In the genomic region with DNA sequence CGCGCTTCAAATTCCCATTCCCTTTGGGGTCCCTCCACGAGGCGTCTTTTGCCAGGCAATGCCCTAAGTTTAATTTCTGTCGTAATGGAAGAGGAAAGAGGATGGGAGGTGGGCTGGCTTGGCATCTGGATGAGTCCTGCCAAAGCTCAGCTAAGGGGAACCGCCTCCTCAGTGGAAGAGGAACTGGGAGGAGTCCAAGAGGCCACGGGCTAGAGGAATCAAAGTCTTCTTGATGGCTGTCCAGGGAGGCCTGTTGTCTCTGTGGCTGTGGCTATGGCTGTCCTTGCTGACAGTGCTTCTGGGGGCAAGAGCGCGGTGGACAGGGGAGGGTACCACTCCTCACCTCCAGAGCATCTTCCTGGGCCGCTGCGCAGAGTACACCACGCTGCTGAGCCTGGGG, we compare ENCODE assay signal across 10 mouse cellular contexts. TPM values are rescaled to one million over a fixed set of nuclear protein-coding genes. Genes with fewer than 3 reads are reported as not detected.
DNase-seq lines count a peak whose midpoint lies in the region; ATAC-seq and TF ChIP-seq lines count a peak whose summit lies in the region.
"Had no signal": no experiment of that assay in that cellular context is flagged by ENCODE, and none has a peak within 500 bp of the region (broad histone marks: within the 10 kb centered on the region; RNA-seq: fewer than 3 reads in every experiment).

A gene (plus strand): TSS at position 191 of the 400 bp plus-strand sequence.

- H3K27me3 ChIP-seq in heart, embryonic 10.5 days (ENCODE audit: insufficient read depth, poor library complexity, severe bottlenecking): no peaks in the 10 kb centered on the region
- no peaks in the 10 kb centered on the region for H3K27me3 ChIP-seq in heart, embryonic 12.5 days (replicated peaks)
- H3K27me3 ChIP-seq in CH12.LX (replicated peaks): no peaks in the 10 kb centered on the region
- no peaks in the 10 kb centered on the region for H3K27me3 ChIP-seq in intestine, postnatal 0 days (replicated peaks; ENCODE audit: control insufficient read depth, insufficient read depth, low read length)
- H3K27me3 ChIP-seq: stomach, embryonic 15.5 days had no signal

- TF ChIP-seq EP300 in CH12.LX (IDR thresholded peaks at IDR 0.05; ENCODE audit: low read length): no peak

- dilution Hi-C loops in CH12.LX (cut with MboI; ENCODE audit: extremely low pct_ligation_motif_present, extremely low pct_unique_long_range_greater_than_20kb, low sequenced_read_pairs): no loop called here

- no peak for DNase-seq in heart, embryonic 10.5 days (ENCODE audit: low spot score)
- no peak for DNase-seq in CH12.LX (ENCODE audit: extremely low read depth)
- DNase-seq in lung, postnatal 14 days: peak; percentile 35
- no peak for DNase-seq in frontal cortex, postnatal 25 days (ENCODE audit: low spot score in 2 of 2)
- no peak for DNase-seq in right cerebral cortex, adult 18-20 months
- DNase-seq in right cerebral cortex, postnatal 36 days (ENCODE audit: low spot score in 2 of 2): no peak

- no peaks in the 10 kb centered on the region for H3K79me2 ChIP-seq in CH12.LX (replicated peaks; ENCODE audit: control insufficient read depth, extremely low read depth, insufficient read depth, poor library complexity, severe bottlenecking)

- in situ Hi-C loops in CH12.LX (cut with MboI; ENCODE audit: low pct_ligation_motif_present, low pct_unique_long_range_greater_than_20kb, low sequenced_read_pairs): no loop called here

- no peak for TF ChIP-seq POLR2A in CH12.LX (IDR thresholded peaks at IDR 0.05; ENCODE audit: low read depth, low read length)

- 0 out of 2 replicates have a peak within 1 kb of the TSS, but pooled peaks have one; percentile 36 for H3K27ac ChIP-seq in heart, embryonic 10.5 days
- H3K27ac ChIP-seq in heart, embryonic 12.5 days (ENCODE audit: poor library complexity, severe bottlenecking): no peak within 1 kb of the TSS
- H3K27ac ChIP-seq in CH12.LX (ENCODE audit: insufficient read depth, low read depth): no peak within 1 kb of the TSS
- H3K27ac ChIP-seq in intestine, postnatal 0 days (ENCODE audit: low read depth, low read length): peak within 1 kb of the TSS; percentile 47; the same call in 1 of the 2 replicates
- H3K27ac ChIP-seq: hindbrain, postnatal 0 days; stomach, embryonic 15.5 days had no signal

- no peak within 1 kb of the TSS for H3K9ac ChIP-seq in heart, embryonic 12.5 days
- no peak within 1 kb of the TSS for H3K9ac ChIP-seq in CH12.LX (ENCODE audit: insufficient read depth, low read depth)
- H3K9ac ChIP-seq in intestine, postnatal 0 days (ENCODE audit: low read depth, low read length): peak within 1 kb of the TSS; percentile 27; the same call in 1 of the 2 replicates
- H3K9ac ChIP-seq: stomach, embryonic 15.5 days had no signal

- no peak within 1 kb of the TSS for H3K4me2 ChIP-seq in heart, embryonic 12.5 days
- H3K4me2 ChIP-seq in CH12.LX (ENCODE audit: insufficient read depth, low read depth, poor library complexity, severe bottlenecking): no peak within 1 kb of the TSS; the same call in 1 of the 2 replicates
- H3K4me2 ChIP-seq in intestine, postnatal 0 days (replicated peaks; ENCODE audit: low read depth): peak within 1 kb of the TSS; percentile 52
- H3K4me2 ChIP-seq: stomach, embryonic 15.5 days had no signal

- peaks cover 8% of the 10 kb centered on the region; the same call in 1 of the 2 replicates for H3K4me1 ChIP-seq in heart, embryonic 10.5 days
- peaks cover 7% of the 10 kb centered on the region; the same call in 1 of the 2 replicates for H3K4me1 ChIP-seq in heart, embryonic 12.5 days (replicated peaks)
- H3K4me1 ChIP-seq in CH12.LX (ENCODE audit: control insufficient read depth in 1 of 2, insufficient read depth in 2 of 2): peaks cover 5 to 35% of the 10 kb centered on the region in 2 experiments
- H3K4me1 ChIP-seq in intestine, postnatal 0 days (replicated peaks; ENCODE audit: control insufficient read depth, insufficient read depth, low read length): no peaks in the 10 kb centered on the region

- no peaks in the 10 kb centered on the region for H3K9me3 ChIP-seq in heart, embryonic 10.5 days
- H3K9me3 ChIP-seq in heart, embryonic 12.5 days (replicated peaks): no peaks in the 10 kb centered on the region
- H3K9me3 ChIP-seq in CH12.LX (replicated peaks; ENCODE audit: low read length): no peaks in the 10 kb centered on the region
- no peaks in the 10 kb centered on the region for H3K9me3 ChIP-seq in intestine, postnatal 0 days (ENCODE audit: control insufficient read depth)
- H3K9me3 ChIP-seq: stomach, embryonic 15.5 days had no signal

- no peak within 1 kb of the TSS for H3K4me3 ChIP-seq in heart, embryonic 10.5 days
- H3K4me3 ChIP-seq in heart, embryonic 12.5 days: no peak within 1 kb of the TSS
- H3K4me3 ChIP-seq in CH12.LX (replicated peaks in 1 of 3; ENCODE audit: low read depth in 2 of 3, low read length in 2 of 3, poor library complexity in 1 of 3): peak within 1 kb of the TSS; percentile 21 to 43 (median 39)
- H3K4me3 ChIP-seq in intestine, postnatal 0 days (ENCODE audit: low read depth, low read length): peak within 1 kb of the TSS; percentile 21; the same call in 1 of the 2 replicates
- H3K4me3 ChIP-seq: stomach, embryonic 15.5 days had no signal

- no peak for TF ChIP-seq CTCF in CH12.LX (conservative IDR thresholded peaks at IDR 0.05 in 1 of 2, IDR thresholded peaks at IDR 0.05 in 1 of 2; ENCODE audit: low read depth in 2 of 2, low read length in 2 of 2)
- TF ChIP-seq CTCF in intestine, postnatal 0 days (IDR thresholded peaks at IDR 0.05; ENCODE audit: low read depth): no peak

- ATAC-seq in heart, embryonic 12.5 days (ENCODE audit: insufficient number of reproducible peaks, low FRiP score): no peak
- ATAC-seq in intestine, postnatal 0 days: no peak
- ATAC-seq: hindbrain, postnatal 0 days had no signal

- H3K36me3 ChIP-seq in heart, embryonic 10.5 days: no peaks in the 10 kb centered on the region
- no peaks in the 10 kb centered on the region for H3K36me3 ChIP-seq in heart, embryonic 12.5 days
- peaks cover 0 to 18% of the 10 kb centered on the region in 2 experiments for H3K36me3 ChIP-seq in CH12.LX (replicated peaks in 1 of 2; ENCODE audit: control insufficient read depth in 1 of 2, insufficient read depth in 1 of 2, low read length in 1 of 2)
- H3K36me3 ChIP-seq in intestine, postnatal 0 days (ENCODE audit: control insufficient read depth, insufficient read depth): no peaks in the 10 kb centered on the region
- H3K36me3 ChIP-seq: stomach, embryonic 15.5 days had no signal

- TF ChIP-seq RAD21 in CH12.LX (IDR thresholded peaks at IDR 0.05; ENCODE audit: low read depth, low read length): no peak

- 47% methylated on average over 12 of the region's 12 CpGs for WGBS in heart, embryonic 10.5 days
- 52% methylated on average over 12 of the region's 12 CpGs for WGBS in heart, embryonic 12.5 days
- 54% methylated on average over 12 of the region's 12 CpGs for WGBS in intestine, postnatal 0 days

TF ChIP-seq in CH12.LX, 34 proteins besides CTCF, POLR2A, EP300 and RAD21:
- TF ChIP-seq HCFC1 (IDR thresholded peaks at IDR 0.05; ENCODE audit: low read depth, low read length) (no peak), IRF4 (IDR thresholded peaks at IDR 0.05; ENCODE audit: low read depth, low read length) (peak; percentile 61; the same call in 1 of the 2 replicates), NELFE (IDR thresholded peaks at IDR 0.05; ENCODE audit: low read depth, low read length) (no peak), MAFK (IDR thresholded peaks at IDR 0.05; ENCODE audit: insufficient replicate concordance, low read length) (no peak), GABPA (IDR thresholded peaks at IDR 0.05; ENCODE audit: insufficient replicate concordance, low read depth, low read length) (no peak), ELF1 (IDR thresholded peaks at IDR 0.05; ENCODE audit: low read depth, low read length) (no peak), ZMIZ1 (IDR thresholded peaks at IDR 0.05; ENCODE audit: low read depth, low read length) (no peak), ZNF384 (IDR thresholded peaks at IDR 0.05; ENCODE audit: low read depth, low read length) (no peak), SMC3 (IDR thresholded peaks at IDR 0.05; ENCODE audit: low read depth, low read length) (no peak)

RNA-seq across cellular contexts. Expression of the gene that starts here (rescaled TPM):
- 0.36 TPM in 1 of 2 replicates, not detected in the other for polyA plus RNA-seq in heart, embryonic 10.5 days (2016; fragmentation: Nextera tagmentation; extraction: Ambion mirVana)
- 0.06 and 0.09 TPM in 2 replicates for polyA plus RNA-seq in heart, embryonic 12.5 days (2016; fragmentation: Nextera tagmentation; extraction: Ambion mirVana)
- total RNA-seq in CH12.LX (2012; rRNA removed) (1.9 and 3.3 TPM in 2 replicates), CH12.LX (2014; rRNA removed) (4.7 and 4.8 TPM in 2 replicates)
- 8.9 and 9.9 TPM in 2 replicates for polyA plus RNA-seq in CH12.LX (2012; ENCODE audit: insufficient read length, low read depth)
- 142 and 144 TPM in 2 replicates for polyA plus RNA-seq in intestine, postnatal 0 days (2015; fragmentation: Nextera tagmentation; extraction: Ambion mirVana)
- total RNA-seq: hindbrain, postnatal 0 days had no signal

Comparison
In these comparisons a context has a peak if more than half of its experiments do, and no peak if none do; other contexts are left out.
1. RNA of the gene that starts here (polyA plus RNA-seq): 142 to 144 TPM in intestine, postnatal 0 days; 8.9 to 9.9 TPM in CH12.LX, 0.36 TPM in heart, embryonic 10.5 days and 0.06 to 0.09 TPM in heart, embryonic 12.5 days; every median in the first group is over 10 times any median in the second.
2. H3K27ac ChIP-seq: peak in heart, embryonic 10.5 days (single experiment) and intestine, postnatal 0 days (single experiment); none in heart, embryonic 12.5 days (single experiment) and CH12.LX (single experiment).
3. H3K4me3 ChIP-seq: peak in CH12.LX (3 of 3) and intestine, postnatal 0 days (single experiment); none in heart, embryonic 10.5 days (single experiment) and heart, embryonic 12.5 days (single experiment).